Mouse (Mus musculus) activated CD4-positive, CD25-positive, alpha-beta regulatory T cell, adult 4 months (primary cell): ENCODE results near the gene Gm15080. TPM values are rescaled to one million over a fixed set of nuclear protein-coding genes. Genes with fewer than 3 reads are reported as not detected.
"Not testable (repeated sequence)": the region's sequence is repeated elsewhere in the genome, so short reads cannot be mapped to it uniquely, and the experiment has no call there.

Experiments
- ATAC-seq: one replicate; pipeline ENCODE4 v1.8.0; 2017
- polyA plus RNA-seq, 2 experiments: library from polyadenylated mRNA; unstranded; fragments of 100-300 nt; shearing (Covaris generic); gene quantifications; one replicate each; pipeline ENCODE4 v1.2.1; 2017

Gm15080 gene
- not detected for polyA plus RNA-seq

DNA sequence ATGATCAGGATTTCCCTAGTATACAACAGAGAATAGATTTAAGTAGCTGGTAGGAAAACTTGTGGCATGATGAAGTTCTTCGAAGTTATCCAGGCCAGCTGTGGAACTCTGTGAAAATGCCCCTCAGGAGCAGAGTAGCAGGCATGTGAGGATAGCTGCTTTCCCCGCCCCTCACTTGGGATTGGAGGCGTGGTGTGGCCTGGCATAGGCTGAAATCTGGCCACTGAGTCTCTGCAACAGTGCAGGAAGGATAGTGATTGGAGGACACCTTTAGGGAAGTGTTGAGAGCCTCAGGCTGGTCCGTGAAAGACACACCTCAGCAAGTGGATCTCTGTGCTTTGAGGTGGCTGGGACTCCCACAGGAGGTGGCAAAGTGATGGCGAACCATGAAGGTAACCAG is at the start of gene Gm15080:
Gene Gm15080 (plus strand): TSS at position 301 of the 400 bp plus-strand sequence.
- ATAC-seq = not testable (repeated sequence)

Other genes starting within 250 kb of the Gm15080 start
- not detected for gene Gm15128, start 227.0 kb upstream of the Gm15080 start, polyA plus RNA-seq
- gene Gm15107, start 187.7 kb downstream of the Gm15080 start, polyA plus RNA-seq = not detected